Mouse (Mus musculus) heart, embryonic 13.5 days (tissue): ENCODE data around the gene Fbxw8. TPM values are rescaled to one million over a fixed set of nuclear protein-coding genes. Genes with fewer than 3 reads are reported as not detected.

Experiments
- ATAC-seq: fragments of 200-750 bp; cut with Nextera tagmentation; 2 replicates; pipeline ENCODE4 v1.8.0; 2017; ENCODE audit warnings: moderate TSS enrichment; ENCODE audit not compliant: insufficient number of reproducible peaks, low FRiP score, low TSS enrichment; ENCODE audit errors: extremely low read depth
- H3K27ac ChIP-seq: fragments of 300-500 bp; sonication (generic); replicated peaks from 2 replicates; pipeline ENCODE4 v1.5.1; 2015; ENCODE audit warnings: moderate library complexity, mild to moderate bottlenecking, inconsistent platforms
- H3K27me3 ChIP-seq: fragments of 300-500 bp; sonication (generic); replicated peaks from 2 replicates; pipeline ENCODE4 v1.6.1; 2015; ENCODE audit warnings: mild to moderate bottlenecking, inconsistent platforms
- H3K36me3 ChIP-seq: fragments of 300-500 bp; sonication (generic); 2 replicates; pipeline ENCODE4 v1.6.1; 2015; ENCODE audit warnings: mild to moderate bottlenecking, inconsistent platforms
- H3K4me1 ChIP-seq: fragments of 300-500 bp; sonication (generic); 2 replicates; pipeline ENCODE4 v1.6.1; 2015; ENCODE audit warnings: inconsistent platforms
- H3K4me2 ChIP-seq: fragments of 300-500 bp; sonication (generic); 2 replicates; pipeline ENCODE4 v1.6.1; 2015; ENCODE audit warnings: inconsistent platforms, mild to moderate bottlenecking, moderate library complexity
- H3K4me3 ChIP-seq: fragments of 300-500 bp; sonication (generic); 2 replicates; pipeline ENCODE4 v1.5.1; 2015; ENCODE audit warnings: moderate library complexity, mild to moderate bottlenecking, inconsistent platforms
- H3K9ac ChIP-seq: fragments of 300-500 bp; sonication (generic); 2 replicates; pipeline ENCODE4 v1.6.1; 2015; ENCODE audit warnings: inconsistent platforms, mild to moderate bottlenecking, moderate library complexity
- H3K9me3 ChIP-seq: fragments of 300-500 bp; sonication (generic); 2 replicates; pipeline ENCODE4 v1.6.1; 2016; ENCODE audit warnings: inconsistent platforms
- WGBS: fragments of 180-500 bp; shearing (Covaris S2); methylation state at CpG from one replicate; pipeline ENCODE4 v1.1.7; 2015; ENCODE audit warnings: mixed read lengths; 5-methylcytosine and 5-hydroxymethylcytosine counted together
- polyA plus RNA-seq: library from polyadenylated mRNA; unstranded; fragments of >200 nt; fragmentation: Nextera tagmentation; extraction: Ambion mirVana; gene quantifications from 2 replicates; pipeline ENCODE4 v1.2.1, GENCODE M21; 2015

Fbxw8 gene
- polyA plus RNA-seq, 1 experiment from 2014 or later, result 21.5 TPM

DNA sequence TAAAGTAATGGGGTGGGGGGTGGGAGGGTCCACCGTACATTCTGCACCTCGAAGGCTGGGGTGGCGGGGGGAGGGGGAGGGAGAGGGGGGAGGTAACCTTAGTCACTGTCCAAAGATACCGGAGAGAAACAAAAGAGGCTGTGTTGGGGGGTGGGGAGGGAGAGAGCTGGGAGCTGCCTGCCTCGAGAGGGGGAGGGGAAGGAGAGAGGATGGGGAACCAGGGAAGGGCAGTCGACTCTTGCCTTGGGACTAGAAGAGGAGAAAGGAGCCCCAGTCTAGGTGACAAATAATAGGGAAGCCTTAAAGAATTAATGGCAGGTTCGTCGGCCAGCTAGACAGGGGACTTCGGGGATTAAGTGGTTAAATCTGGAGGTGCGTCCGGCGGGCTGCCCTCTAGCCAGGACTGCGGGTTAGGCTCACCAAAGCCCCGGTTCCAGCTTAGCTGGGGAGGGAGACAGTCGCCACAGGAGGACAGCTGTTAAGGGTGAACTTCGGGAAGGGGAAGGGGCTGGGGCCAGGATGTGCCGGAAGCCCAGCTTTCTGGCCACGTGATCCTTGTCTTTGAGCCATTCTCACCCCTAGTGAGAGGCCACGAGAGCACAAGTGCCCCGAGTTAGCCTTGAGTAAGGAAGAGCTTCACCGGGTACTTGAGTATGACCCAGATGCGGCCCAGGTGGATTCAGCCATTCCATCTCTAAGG, 19.2 kb upstream of the Fbxw8 start:
- Histone ChIP-seq H3K9ac (peak overlapping the region; percentile 69; the same call in 1 of the 2 replicates), H3K4me3 (peak overlapping the region; percentile 45), H3K27ac (no peak overlapping the region), H3K9me3 (peaks cover 5% of the 10 kb centered on the region), H3K36me3 (no peaks in the 10 kb centered on the region), H3K4me1 (peaks cover 24% of the 10 kb centered on the region), H3K4me2 (peak overlapping the region; percentile 68), H3K27me3 (peaks cover 98% of the 10 kb centered on the region)
- under 1% methylated on average over 22 of the region's 22 CpGs for WGBS
- no peak; the same call in 1 of the 2 replicates for ATAC-seq

DNA sequence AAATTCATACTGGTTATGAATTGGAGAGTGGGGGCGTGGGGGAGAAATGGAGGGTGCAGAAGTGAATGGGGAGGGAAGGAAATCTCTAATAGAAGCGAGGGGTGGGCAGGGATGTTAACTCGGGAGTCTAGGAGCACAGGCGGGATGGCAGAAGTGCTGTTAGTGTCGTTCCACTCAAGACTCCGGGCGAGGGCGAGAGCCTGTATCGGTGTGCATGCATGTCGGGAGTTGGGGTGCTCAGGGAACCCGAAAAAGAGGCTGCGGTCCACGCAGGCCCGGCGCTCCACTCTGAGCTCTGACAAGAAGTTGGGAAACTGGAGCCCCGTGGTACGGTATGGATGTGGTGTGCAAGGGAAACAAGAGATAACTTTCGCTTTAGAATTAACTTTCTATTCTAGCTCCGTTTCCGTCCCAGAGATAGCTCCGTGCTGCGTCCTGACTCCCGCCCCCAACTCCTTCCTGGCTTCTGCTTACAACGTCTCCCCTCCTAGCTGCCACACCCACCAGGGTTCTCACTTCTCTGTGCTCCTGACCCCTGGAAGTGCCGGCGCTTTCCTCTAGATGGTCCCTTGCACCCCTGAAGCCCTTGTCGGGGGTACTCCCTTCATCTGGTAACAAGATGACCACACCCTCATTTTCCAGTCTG, 16.9 kb upstream of the Fbxw8 start:
- Histone ChIP-seq H3K4me1 (peaks cover 29% of the 10 kb centered on the region), H3K9me3 (peaks cover 5% of the 10 kb centered on the region), H3K27me3 (peaks cover 98% of the 10 kb centered on the region), H3K4me2 (peak overlapping the region; percentile 78), H3K27ac (no peak overlapping the region), H3K9ac (peak overlapping the region; percentile 64), H3K36me3 (no peaks in the 10 kb centered on the region), H3K4me3 (peak overlapping the region; percentile 54)
- under 1% methylated on average over 27 of the region's 27 CpGs for WGBS
- ATAC-seq, result no peak

DNA sequence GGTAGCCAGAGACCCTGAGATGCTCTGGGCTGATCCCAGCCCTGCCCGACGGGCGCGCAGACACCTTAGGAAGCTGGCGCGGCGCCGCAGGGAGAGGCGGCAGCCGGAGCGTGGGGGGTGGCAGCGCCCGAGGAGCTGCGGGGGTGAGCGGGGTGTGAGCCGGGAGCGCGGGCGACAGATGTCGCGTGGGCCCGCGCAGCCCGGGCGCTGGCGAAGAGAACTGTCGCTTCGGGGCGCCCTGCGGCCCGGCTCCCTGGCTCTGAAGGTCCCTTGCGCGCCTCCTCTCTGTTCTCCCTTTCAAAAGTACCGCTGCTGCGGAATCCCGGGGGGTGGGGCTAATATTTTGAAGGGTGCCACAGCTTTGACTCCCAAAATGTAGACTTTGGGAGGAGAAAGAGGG, 16.4 kb upstream of the Fbxw8 start:
- ATAC-seq, result no peak
- Histone ChIP-seq H3K4me3 (peak overlapping the region; percentile 54), H3K4me1 (peaks cover 29% of the 10 kb centered on the region), H3K9ac (peak overlapping the region; percentile 64; the same call in 1 of the 2 replicates), H3K9me3 (peaks cover 5% of the 10 kb centered on the region), H3K27ac (no peak overlapping the region), H3K4me2 (peak overlapping the region; percentile 78), H3K36me3 (no peaks in the 10 kb centered on the region), H3K27me3 (peaks cover 98% of the 10 kb centered on the region)
- under 1% methylated on average over 32 of the region's 36 CpGs for WGBS

DNA sequence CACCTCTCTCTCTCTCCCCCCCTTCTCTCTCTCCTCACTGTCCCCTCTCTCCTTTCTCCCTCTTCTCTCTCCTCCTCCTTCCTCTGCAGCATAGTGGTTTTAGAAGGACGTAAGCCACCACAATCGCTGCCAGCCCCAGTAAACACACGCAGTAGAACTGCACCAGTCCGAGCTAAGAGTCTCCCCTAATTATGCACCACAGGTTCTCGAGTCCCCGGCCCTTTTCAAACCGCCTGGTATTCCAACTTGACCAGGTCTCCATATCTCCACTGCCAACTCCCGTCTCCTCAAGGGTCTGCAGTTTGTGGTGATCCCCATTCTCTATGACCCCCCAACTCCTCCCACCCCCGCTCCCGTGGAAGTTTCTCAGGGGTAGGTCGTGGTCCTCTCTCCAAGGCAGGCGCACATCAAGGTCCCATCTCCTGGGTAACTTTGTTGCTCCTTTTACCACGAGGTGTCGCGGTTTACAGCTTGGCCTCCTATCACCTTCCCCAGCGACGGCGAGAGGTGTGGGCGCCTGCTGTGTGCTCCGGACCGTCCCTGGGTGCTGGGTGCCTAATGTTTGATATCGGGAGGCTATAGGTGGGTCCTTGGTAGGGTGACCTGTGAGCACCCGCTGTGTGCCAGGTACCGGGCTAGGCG, 15.7 kb upstream of the Fbxw8 start:
- H3K4me2 ChIP-seq, result peak overlapping the region; percentile 78
- no peak overlapping the region for H3K27ac ChIP-seq
- H3K9ac ChIP-seq, result 0 out of 2 replicates have a peak overlapping the region, but pooled peaks have one; percentile 64
- H3K4me3 ChIP-seq, result peak overlapping the region; percentile 54
- H3K27me3 ChIP-seq, result peaks cover 100% of the 10 kb centered on the region
- no peak for ATAC-seq
- peaks cover 29% of the 10 kb centered on the region for H3K4me1 ChIP-seq
- WGBS, result under 1% methylated on average over 25 of the region's 25 CpGs
- no peaks in the 10 kb centered on the region for H3K36me3 ChIP-seq
- H3K9me3 ChIP-seq, result peaks cover 5% of the 10 kb centered on the region

DNA sequence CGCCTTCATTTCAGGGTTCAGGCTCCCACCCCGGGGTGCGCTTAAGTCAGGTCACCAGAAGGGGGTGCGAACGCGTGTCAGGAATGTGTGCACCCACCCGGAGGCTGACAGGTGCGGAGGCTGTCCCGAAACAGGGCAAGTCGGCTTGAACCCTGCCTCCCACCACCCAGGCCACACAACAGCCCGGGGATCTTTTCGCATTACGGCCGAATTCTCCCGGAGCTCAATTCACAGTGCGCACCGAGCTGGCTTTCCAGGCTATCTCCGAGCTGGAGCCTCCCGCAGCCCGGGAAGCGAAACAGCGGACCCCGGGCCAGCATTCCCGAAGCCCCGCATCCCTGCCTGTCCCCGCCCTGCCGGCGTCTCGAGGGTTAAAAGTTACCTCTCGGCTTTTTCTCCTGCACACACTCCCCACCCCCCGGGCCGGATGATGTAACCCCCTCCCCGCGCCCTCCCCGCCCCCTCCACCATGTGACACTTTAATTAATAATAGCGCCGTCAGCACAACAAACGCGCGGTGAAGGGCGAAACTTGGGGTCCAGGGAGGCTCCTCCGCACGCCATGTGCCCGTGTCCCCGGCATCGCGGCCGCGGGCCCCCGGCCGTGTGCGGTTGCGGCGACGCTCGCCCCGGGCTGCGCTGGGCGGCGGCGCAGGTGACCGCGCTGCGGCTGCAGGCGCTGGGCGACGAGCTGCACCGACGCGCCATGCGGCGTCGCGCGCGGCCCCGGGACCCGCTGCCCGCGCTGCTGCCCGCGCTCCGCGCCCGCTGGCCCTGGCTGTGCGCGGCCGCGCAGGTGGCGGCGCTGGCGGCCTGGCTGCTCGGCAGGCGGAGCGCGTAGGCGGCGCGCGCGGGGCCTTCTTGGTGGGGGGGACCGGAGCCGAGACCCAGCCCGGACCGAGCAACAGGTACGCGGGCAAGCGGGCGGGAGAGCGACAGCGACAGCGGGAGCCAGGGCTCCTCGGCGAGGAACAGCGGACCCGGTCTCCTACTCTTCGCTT, 14.3 kb upstream of the Fbxw8 start:
- H3K27ac ChIP-seq, result no peak overlapping the region
- ATAC-seq, result peak; percentile 37; the same call in 1 of the 2 replicates

DNA sequence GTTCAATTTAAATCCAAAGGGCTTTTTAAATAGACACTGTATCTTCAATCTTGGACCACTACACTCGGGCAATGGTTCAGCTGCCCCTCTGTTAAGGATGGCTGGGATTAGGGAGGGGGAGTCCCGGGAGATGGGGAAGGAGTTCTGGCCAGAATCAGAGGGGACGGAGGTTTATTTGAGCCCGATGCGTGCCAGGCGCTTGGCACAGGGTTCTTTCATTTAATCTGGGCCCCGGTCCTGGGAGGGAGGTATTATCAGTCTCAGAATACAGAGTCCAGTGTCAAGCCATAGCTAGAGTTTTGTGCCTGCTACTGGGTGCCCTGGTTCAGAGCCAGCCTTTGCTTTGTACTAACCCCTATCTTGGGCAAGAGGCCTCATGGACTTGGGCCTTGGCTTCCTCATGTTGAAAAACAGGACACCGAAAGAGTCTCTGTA, 12.3 kb upstream of the Fbxw8 start:
- ATAC-seq, result no peak
- 53% methylated on average over 8 of the region's 8 CpGs for WGBS
- Histone ChIP-seq H3K27me3 (peaks cover 95% of the 10 kb centered on the region), H3K9ac (no peak overlapping the region), H3K4me3 (no peak overlapping the region), H3K9me3 (no peaks in the 10 kb centered on the region), H3K36me3 (no peaks in the 10 kb centered on the region), H3K4me2 (no peak overlapping the region), H3K27ac (no peak overlapping the region), H3K4me1 (peaks cover 22% of the 10 kb centered on the region)

More for the DNA sequence above, 14.3 kb upstream of the Fbxw8 start:
- peak overlapping the region; percentile 73 for H3K9ac ChIP-seq
- under 1% methylated on average over 114 of the region's 117 CpGs for WGBS
- H3K36me3 ChIP-seq, result no peaks in the 10 kb centered on the region
- H3K9me3 ChIP-seq, result no peaks in the 10 kb centered on the region
- H3K4me1 ChIP-seq, result peaks cover 25% of the 10 kb centered on the region
- peaks cover 95% of the 10 kb centered on the region for H3K27me3 ChIP-seq
- peak overlapping the region; percentile 99 for H3K4me2 ChIP-seq
- peak overlapping the region; percentile 61 for H3K4me3 ChIP-seq

DNA sequence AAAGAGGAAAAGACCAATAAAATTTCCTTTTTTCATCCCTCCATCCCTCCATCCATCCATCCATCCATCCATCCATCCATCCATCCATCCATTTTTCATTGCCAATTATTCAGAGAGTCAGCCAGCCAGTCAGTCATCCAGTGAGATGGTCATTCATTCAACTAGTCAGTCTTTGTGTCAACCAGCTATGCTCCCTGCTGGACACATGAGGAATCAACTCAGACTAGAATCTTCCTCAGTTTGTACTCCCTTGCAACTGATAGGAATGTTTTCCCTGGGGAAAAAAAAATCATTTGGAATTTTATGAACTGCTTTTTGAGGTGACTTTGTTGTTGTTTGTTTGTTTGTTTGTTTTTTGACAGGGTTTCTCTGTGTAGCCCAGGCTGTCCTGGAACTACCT, 10.2 kb upstream of the Fbxw8 start:
- Histone ChIP-seq H3K4me1 (peaks cover 6% of the 10 kb centered on the region), H3K27me3 (peaks cover 95% of the 10 kb centered on the region), H3K4me2 (no peak overlapping the region), H3K9me3 (no peaks in the 10 kb centered on the region), H3K36me3 (no peaks in the 10 kb centered on the region), H3K4me3 (no peak overlapping the region), H3K27ac (no peak overlapping the region), H3K9ac (no peak overlapping the region)
- no peak for ATAC-seq

DNA sequence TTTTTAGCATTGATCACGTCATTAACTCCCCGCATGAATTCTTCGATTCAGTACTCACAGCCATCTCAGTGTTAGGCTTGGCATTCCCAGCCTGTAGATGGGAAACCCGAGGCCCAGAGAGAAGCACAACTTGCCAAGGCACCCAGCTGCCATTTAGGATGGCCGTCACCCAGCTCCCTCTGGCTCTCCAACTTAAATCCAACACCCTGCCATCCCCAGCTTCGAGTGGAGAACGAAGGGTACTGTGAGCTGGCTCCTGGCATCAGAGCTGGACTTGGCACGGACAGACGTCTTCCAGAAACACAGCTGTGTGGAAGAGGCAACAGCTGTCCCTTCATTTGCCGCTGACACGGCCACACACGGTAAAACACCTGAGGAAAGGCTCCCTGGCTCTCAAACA, 9.3 kb upstream of the Fbxw8 start, which contains the start of gene Hrk:
Gene Hrk, plus strand, starts transcription at position 68 of the 400 bp plus-strand sequence.
- no peak for ATAC-seq
- 53% methylated on average over 12 of the region's 12 CpGs for WGBS
- Histone ChIP-seq H3K4me2 (no peak within 1 kb of the TSS), H3K27ac (no peak within 1 kb of the TSS), H3K4me3 (no peak within 1 kb of the TSS), H3K36me3 (no peaks in the 10 kb centered on the region), H3K27me3 (peaks cover 95% of the 10 kb centered on the region), H3K9me3 (no peaks in the 10 kb centered on the region), H3K4me1 (peaks cover 6% of the 10 kb centered on the region), H3K9ac (no peak within 1 kb of the TSS)

DNA sequence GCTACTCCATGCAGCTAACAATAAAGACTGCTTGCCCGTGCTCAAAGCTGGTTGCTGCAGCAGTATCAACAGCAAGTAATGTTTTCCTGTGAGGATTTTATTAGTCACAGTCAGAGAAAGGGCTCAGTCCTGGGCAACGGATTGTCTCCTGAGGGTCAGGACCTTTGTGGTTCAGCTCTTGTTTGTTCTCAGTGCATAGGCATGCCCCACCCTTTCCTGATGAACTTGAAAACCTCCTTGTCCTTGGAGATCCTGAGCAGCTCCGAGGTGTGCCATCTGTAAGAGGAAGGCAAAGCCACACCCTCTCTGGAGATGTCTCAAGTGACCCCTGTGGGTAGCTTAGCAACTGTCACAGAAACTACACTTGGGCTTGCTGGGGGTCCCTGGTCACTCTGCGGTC, 5.4 kb upstream of the Fbxw8 start:
- H3K27me3 ChIP-seq, result peaks cover 63% of the 10 kb centered on the region
- H3K4me1 ChIP-seq, result peaks cover 14% of the 10 kb centered on the region
- H3K4me3 ChIP-seq, result no peak overlapping the region
- no peak overlapping the region for H3K9ac ChIP-seq
- H3K9me3 ChIP-seq, result no peaks in the 10 kb centered on the region
- H3K4me2 ChIP-seq, result no peak overlapping the region
- 42% methylated on average over 4 of the region's 4 CpGs for WGBS
- no peak for ATAC-seq
- H3K36me3 ChIP-seq, result no peaks in the 10 kb centered on the region
- no peak overlapping the region for H3K27ac ChIP-seq

DNA sequence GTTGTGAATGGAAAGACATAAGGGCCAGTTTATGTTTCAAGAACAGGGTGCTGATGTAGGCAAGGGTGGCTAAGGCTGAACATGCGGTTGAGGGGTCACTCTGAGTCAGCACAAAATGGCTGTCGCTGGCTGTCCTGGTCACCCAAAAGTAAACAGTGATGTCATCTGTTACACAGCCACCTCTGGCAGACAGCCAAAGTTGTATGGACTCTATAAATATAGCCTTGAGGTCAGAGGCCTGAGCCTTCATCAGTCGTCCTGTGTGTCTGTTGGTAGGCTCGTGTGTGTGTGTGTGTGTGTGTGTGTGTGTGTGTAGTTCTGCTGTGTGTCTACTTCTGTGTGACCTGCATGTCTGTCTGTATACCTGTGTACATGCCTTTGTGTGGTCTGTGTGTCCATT, 1.7 kb upstream of the Fbxw8 start:
- 17% methylated on average over 4 of the region's 4 CpGs for WGBS
- H3K4me2 ChIP-seq, result no peak overlapping the region
- H3K9me3 ChIP-seq, result no peaks in the 10 kb centered on the region
- peaks cover 9% of the 10 kb centered on the region; the same call in 1 of the 2 replicates for H3K36me3 ChIP-seq
- no peak overlapping the region for H3K27ac ChIP-seq
- peaks cover 35% of the 10 kb centered on the region for H3K4me1 ChIP-seq
- ATAC-seq, result no peak
- peaks cover 28% of the 10 kb centered on the region for H3K27me3 ChIP-seq
- H3K4me3 ChIP-seq, result no peak overlapping the region
- H3K9ac ChIP-seq, result no peak overlapping the region
